Mouse (Mus musculus) cerebellum, adult 8-10 months (tissue): ENCODE measurements around the gene Sgca.
"Not testable (repeated sequence)": the region's sequence is repeated elsewhere in the genome, so short reads cannot be mapped to it uniquely, and the experiment has no call there.

Source experiments
- DNase-seq: peaks from one replicate; pipeline ENCODE4 v3.0.0; 2022

Gene Sgca

DNA sequence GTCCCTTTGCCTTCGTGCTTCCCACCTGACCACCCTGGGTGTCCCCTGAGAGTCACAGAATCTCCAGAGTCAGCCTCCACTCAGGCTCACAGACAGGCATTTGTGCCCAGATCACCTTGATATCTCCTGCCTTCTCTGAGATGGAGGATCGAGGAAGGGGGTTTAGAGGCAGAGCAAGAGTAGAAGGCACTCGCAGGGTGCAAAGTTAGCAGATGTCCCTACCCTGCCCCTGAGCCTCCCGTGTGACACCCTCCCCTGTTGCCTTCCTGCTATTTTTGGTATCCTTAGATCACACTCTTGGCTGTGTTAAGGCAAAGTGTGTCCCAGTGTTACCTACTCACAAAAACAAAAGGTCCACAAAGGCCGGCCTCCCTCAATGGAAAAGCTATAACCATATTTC lies at the start of gene Sgca:
Sgca (minus strand) TSS at position 129 of the 400 bp plus-strand sequence.
- no peak for DNase-seq

DNA sequence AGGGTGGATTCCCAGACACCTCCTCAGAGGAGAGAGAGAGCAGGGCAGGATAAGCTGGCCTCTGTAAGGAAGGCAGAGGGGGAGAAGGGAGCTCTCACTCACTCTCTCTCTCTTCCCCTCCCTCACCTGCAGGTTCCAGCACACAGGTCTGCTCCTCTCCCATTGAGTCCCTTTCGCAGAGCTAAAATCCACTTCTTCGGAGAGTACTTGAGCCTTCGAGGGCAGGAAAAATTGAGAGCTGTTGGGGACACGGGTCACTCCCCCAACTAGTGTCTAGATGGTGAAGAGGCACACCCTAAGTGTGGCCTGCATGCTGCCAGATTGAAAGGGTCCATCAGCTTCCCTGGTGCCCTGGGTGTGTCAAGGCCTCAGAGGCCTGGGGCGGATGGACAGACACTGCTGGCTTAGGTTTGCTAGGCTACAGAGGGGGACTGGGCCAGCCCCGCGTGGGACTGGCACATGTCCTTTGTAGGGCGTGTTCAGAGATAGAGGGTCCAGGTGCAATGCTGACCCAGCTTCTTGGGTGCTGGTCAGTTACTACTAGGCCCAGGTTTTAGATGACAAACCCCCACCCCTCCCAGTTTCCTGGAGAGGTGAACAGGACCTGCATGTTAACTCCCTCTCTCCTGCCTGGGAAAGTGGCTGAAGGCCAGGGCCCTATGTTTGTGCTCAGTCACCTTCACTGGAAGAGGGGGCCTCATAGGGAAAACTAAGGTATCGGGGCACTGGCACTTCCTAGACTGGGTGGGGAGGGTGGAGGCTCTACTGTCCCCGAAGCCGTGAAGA lies 49.3 kb upstream of the Sgca start:
- DNase-seq, result no peak

- peak; percentile 92 for DNase-seq
These were observed 48.5 kb upstream of the Sgca start for GRCm38 (mm10) chr11:95024439-95025184.

- no peak for DNase-seq
These were observed 47.4 kb upstream of the Sgca start for GRCm38 (mm10) chr11:95023481-95023880.

GRCm38 (mm10) chr11:95022237-95022992 lies 46.3 kb upstream of the Sgca start:
- DNase-seq, result no peak

DNA sequence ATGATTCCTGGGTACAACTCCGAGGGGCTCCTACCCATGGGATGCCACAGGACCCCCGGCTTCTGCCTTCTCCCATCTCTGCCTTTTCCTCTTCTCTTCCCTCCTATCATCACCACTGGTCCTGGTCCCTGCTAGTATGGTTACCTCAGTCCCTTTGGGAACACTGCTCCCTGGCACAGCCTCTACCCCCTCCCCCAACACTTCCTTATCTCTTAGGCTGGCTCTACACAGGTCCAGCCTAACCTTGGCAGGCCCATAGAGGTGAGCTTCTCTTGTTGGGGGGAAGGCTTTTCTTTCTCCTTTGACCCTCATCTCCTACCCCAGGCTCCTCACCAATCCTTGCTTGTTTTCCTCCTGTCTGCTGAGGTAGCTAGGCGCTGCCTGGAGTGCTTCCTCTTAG lies 39.4 kb upstream of the Sgca start:
- no peak for DNase-seq

DNA sequence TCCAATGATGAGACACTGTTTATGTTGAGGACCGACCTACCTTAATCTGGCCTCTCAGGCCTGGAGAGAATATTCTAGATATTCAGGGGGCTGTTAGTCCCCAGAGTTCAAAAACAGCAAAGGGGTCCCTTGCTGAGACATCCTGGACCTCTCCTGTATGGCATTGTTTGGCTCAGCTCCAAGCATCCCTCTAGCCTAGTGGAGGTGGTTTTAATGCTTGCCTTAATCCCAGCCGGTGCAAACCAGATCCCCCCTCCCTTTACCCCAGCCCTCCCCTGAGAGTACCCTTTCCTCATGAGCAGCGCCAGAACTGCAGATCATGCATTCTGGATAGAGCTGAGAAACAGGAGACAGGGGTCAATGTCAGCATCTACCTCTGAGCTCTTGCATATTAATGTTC lies 36.4 kb upstream of the Sgca start:
- DNase-seq, result no peak

- no peak for DNase-seq
These were observed 35.9 kb upstream of the Sgca start for GRCm38 (mm10) chr11:95012075-95012474.

GRCm38 (mm10) chr11:95011416-95011815 lies 35.3 kb upstream of the Sgca start:
- no peak for DNase-seq

GRCm38 (mm10) chr11:95010841-95011403 lies 34.8 kb upstream of the Sgca start:
- not testable (repeated sequence) for DNase-seq

GRCm38 (mm10) chr11:95010141-95010739 lies 34.1 kb upstream of the Sgca start:
- peak; percentile 73 for DNase-seq

DNA sequence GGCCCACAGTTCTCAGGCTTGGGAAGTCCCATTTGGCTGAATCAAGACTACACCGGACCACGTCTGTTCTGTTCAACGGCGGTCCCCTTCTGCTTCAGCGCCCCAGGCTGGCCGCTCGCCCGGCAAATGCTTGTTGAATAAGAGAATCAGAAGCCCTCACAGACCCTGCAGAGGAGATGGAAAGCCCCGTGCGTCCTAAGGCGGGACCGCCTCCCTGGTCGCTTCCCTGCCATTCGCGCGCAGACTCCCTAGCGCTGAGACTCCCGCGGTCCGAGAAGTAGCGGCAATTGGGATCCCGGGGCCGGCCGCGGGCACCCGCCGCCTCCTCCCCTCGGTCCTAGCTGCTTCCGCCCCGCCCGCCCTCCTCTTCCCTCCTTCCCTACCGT lies 33.5 kb upstream of the Sgca start, which contains the start of gene Samd14:
Samd14 (plus strand) TSS at position 251 of the 386 bp plus-strand sequence.
- peak; percentile 74 for DNase-seq

GRCm38 (mm10) chr11:95008661-95009628 lies 32.8 kb upstream of the Sgca start:
- DNase-seq, result no peak

DNA sequence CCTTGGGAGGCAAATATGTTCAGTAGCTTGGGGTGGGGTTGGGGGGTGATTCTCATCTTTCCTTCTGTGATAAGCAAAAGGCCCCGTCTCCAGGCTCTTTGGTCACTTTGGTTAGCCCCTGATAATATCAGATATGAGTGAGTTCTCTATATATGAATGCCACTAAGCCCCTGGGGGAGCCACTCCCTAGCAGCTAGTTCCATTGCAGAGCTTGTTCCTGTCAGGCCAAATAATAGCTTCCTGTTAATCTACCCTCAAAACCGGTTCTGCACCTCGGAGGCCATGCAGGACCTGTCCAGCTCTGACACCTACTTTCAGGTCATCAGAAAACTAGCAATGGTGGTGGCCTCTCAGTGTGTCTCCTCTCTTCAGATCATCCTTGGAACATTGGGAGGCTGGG lies 31.3 kb upstream of the Sgca start:
- DNase-seq, result no peak

GRCm38 (mm10) chr11:95006525-95007219 lies 30.5 kb upstream of the Sgca start:
- DNase-seq, result peak; percentile 63

GRCm38 (mm10) chr11:95006038-95006437 lies 29.9 kb upstream of the Sgca start:
- no peak for DNase-seq

GRCm38 (mm10) chr11:95004937-95005198 lies 28.7 kb upstream of the Sgca start:
- DNase-seq, result no peak

DNA sequence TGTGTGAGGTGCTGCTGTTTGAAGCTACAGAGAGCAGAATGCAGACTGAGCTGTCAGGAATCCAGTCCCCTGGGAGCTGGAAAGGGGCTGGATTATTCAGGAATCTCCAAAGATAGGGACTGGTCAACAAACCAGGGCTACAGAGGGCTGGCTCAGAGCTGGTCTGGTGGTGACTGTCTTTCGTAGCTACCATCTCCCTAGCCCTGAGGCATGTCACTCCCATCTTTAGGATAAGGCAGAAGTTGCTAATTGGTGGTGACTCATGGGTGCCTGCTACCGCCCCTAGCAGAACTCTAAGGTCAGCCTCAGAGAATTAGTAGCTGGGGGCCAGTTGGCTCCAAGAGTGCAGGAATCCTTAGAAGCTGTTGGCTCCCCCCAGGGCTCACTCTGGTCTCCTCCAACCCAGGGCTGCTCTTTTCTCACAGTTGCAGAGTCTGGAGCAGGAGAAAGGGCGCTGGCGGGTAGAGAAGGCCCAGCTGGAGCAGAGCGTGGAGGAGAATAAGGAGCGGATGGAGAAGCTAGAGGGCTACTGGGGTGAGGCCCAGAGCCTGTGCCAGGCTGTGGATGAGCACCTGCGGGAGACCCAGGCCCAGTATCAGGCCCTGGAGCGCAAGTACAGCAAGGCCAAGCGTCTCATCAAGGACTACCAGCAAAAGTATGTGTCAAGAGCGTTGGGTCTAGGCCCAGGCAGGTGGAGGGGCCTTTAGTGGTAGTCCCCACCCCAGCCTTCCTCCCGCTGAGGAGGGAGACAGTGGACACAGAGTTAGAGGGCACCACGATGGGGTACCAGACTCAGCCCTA lies 28.2 kb upstream of the Sgca start:
- no peak for DNase-seq

DNA sequence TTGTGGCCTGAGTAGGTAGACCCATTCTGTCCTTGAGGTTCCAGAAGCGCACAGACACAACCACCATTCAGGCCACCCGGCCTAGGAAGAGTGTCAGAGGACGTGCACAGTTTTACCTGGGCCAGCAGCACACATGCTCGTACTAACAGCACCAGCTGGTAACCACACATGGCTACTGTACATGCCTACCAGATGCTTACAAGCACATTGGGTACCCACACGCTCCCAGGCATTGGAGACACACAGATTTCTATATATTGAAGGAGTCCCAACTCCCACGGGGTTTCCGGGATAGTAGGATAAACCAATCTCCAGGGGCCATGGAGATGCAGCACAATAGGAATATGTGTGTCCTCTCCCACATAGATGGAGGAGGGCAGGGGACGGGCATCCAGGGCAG lies 26.6 kb upstream of the Sgca start:
- DNase-seq, result no peak
